ENCODE assay signal across 8 mouse cellular contexts in genomic region chr11:17159738-17160241, GRCm38 (mm10). TPM values are rescaled to one million over a fixed set of nuclear protein-coding genes. Genes with fewer than 3 reads are reported as not detected.
A peak's percentile ranks its signal among the peaks of the same experiment; 100 is the strongest.
DNase-seq lines count a peak whose midpoint lies in the region; ATAC-seq lines count a peak whose summit lies in the region.

No protein-coding gene starts in this region.

- H3K27me3 ChIP-seq in intestine, embryonic 16.5 days (replicated peaks; ENCODE audit: control insufficient read depth, insufficient read depth, low read length): no peaks in the 10 kb centered on the region

- H3K4me2 ChIP-seq in intestine, embryonic 16.5 days (ENCODE audit: low read depth, low read length): peak overlapping the region; percentile 63

- H3K4me1 ChIP-seq in intestine, embryonic 16.5 days (ENCODE audit: control insufficient read depth, insufficient read depth, low read length): peaks cover 26% of the 10 kb centered on the region

- peak overlapping the region; percentile 81 for H3K4me3 ChIP-seq in intestine, embryonic 16.5 days (ENCODE audit: low read length)

- H3K27ac ChIP-seq in intestine, embryonic 16.5 days (ENCODE audit: low read length): peak overlapping the region; percentile 97

- H3K9me3 ChIP-seq in intestine, embryonic 16.5 days (ENCODE audit: control insufficient read depth, low read length): no peaks in the 10 kb centered on the region

- H3K9ac ChIP-seq in intestine, embryonic 16.5 days (ENCODE audit: low read depth, low read length): peak overlapping the region; percentile 99

- WGBS in intestine, embryonic 16.5 days: 1% methylated on average over 46 of the region's 46 CpGs

- intact Hi-C loops in left cerebral cortex, postnatal 25 days (cut with DNase I): loop anchor here (1.0 to 2.0 kb wide), 4 partner anchors 52 to 107 kb away; partner anchors contain the start of genes Plek and Pno1

- DNase-seq in adrenal gland, adult (ENCODE audit: inconsistent age in 2 of 2, low spot score in 1 of 2): peak; percentile 62 to 90
- DNase-seq in embryo, embryonic 11 days: peak; percentile 59
- DNase-seq in gastrocnemius, postnatal 25 days: peak; percentile 46
- peak; percentile 75 to 88 for DNase-seq in left cerebral cortex, postnatal 25 days (ENCODE audit: low spot score in 2 of 2)
- peak; percentile 53 for DNase-seq in right cerebral cortex, postnatal 4 days

- peak; percentile 28 for ATAC-seq in intestine, embryonic 16.5 days
- peak; percentile 7; the same call in 1 of the 2 replicates for ATAC-seq in megakaryocyte progenitor cell, adult 5-6 weeks (replicated peaks; ENCODE audit: poor library complexity)
- no peak for ATAC-seq in granulocyte monocyte progenitor cell, adult 5-6 weeks (replicated peaks; ENCODE audit: poor library complexity, severe bottlenecking)

- no peaks in the 10 kb centered on the region for H3K36me3 ChIP-seq in intestine, embryonic 16.5 days (ENCODE audit: control insufficient read depth, insufficient read depth, low read length)

RNA-seq across cellular contexts. Expression of gene Ppp3r1, which starts 0.7 kb away (rescaled TPM):
- 100 to 1,000 TPM; 140 to 141 TPM for total RNA-seq in gastrocnemius, postnatal 25 days (2021)
- polyA plus RNA-seq in intestine, embryonic 16.5 days (2015; fragmentation: Nextera tagmentation; extraction: Ambion mirVana): 88.2 and 90.5 TPM in 2 replicates
- 100 to 1,000 TPM; 776 to 809 TPM for total RNA-seq in left cerebral cortex, postnatal 25 days (2021)
- total RNA-seq in megakaryocyte progenitor cell, adult 5-6 weeks (2015): 56.9 and 72.0 TPM in 2 replicates
- total RNA-seq in megakaryocyte progenitor cell, adult 5-6 weeks (2017): 57.6 and 69.3 TPM in 2 replicates
- total RNA-seq in granulocyte monocyte progenitor cell, adult 5-6 weeks (2014; fragmentation: Nextera tagmentation): 56.4 and 59.6 TPM in 2 replicates
- 61.9 and 70.4 TPM in 2 replicates for total RNA-seq in granulocyte monocyte progenitor cell, adult 5-6 weeks (2017)

RNA-seq across cellular contexts. Expression of gene Wdr92, which starts 22.1 kb away (rescaled TPM):
- 1 to 10 TPM; 7.0 to 7.2 TPM for total RNA-seq in gastrocnemius, postnatal 25 days (2021)
- 23.9 and 25.3 TPM in 2 replicates for polyA plus RNA-seq in intestine, embryonic 16.5 days (2015; fragmentation: Nextera tagmentation; extraction: Ambion mirVana)
- total RNA-seq in left cerebral cortex, postnatal 25 days (2021): 1 to 10 TPM; 7.8 to 9.0 TPM
- 20.9 and 26.9 TPM in 2 replicates for total RNA-seq in megakaryocyte progenitor cell, adult 5-6 weeks (2015)
- total RNA-seq in megakaryocyte progenitor cell, adult 5-6 weeks (2017): 24.2 and 39.1 TPM in 2 replicates
- total RNA-seq in granulocyte monocyte progenitor cell, adult 5-6 weeks (2014; fragmentation: Nextera tagmentation): 14.5 and 15.9 TPM in 2 replicates
- total RNA-seq in granulocyte monocyte progenitor cell, adult 5-6 weeks (2017): 35.1 and 41.6 TPM in 2 replicates

RNA-seq across cellular contexts. Expression of gene Pno1, which starts 51.6 kb away (rescaled TPM):
- 10 to 100 TPM; 44.0 to 45.6 TPM for total RNA-seq in gastrocnemius, postnatal 25 days (2021)
- 66.9 and 76.8 TPM in 2 replicates for polyA plus RNA-seq in intestine, embryonic 16.5 days (2015; fragmentation: Nextera tagmentation; extraction: Ambion mirVana)
- total RNA-seq in left cerebral cortex, postnatal 25 days (2021): 10 to 100 TPM; 23.8 to 26.0 TPM
- total RNA-seq in megakaryocyte progenitor cell, adult 5-6 weeks (2015): 77.6 and 83.7 TPM in 2 replicates
- 112 and 130 TPM in 2 replicates for total RNA-seq in megakaryocyte progenitor cell, adult 5-6 weeks (2017)
- total RNA-seq in granulocyte monocyte progenitor cell, adult 5-6 weeks (2014; fragmentation: Nextera tagmentation): 69.2 and 77.6 TPM in 2 replicates
- 121 and 133 TPM in 2 replicates for total RNA-seq in granulocyte monocyte progenitor cell, adult 5-6 weeks (2017)

Comparison
In these comparisons a context has a peak if more than half of its experiments do, and no peak if none do; other contexts are left out.
1. RNA of gene Ppp3r1, which starts 0.7 kb away (total RNA-seq): 776 to 809 TPM in left cerebral cortex, postnatal 25 days; 140 to 141 TPM in gastrocnemius, postnatal 25 days, 56.4 to 70.4 TPM in granulocyte monocyte progenitor cell, adult 5-6 weeks and 56.9 to 72.0 TPM in megakaryocyte progenitor cell, adult 5-6 weeks; every median in the first group is over 4 times any median in the second.
2. Peak in every context shown above with its lines, with median percentiles within 50 percentile points of each other: DNase-seq.